Mouse (Mus musculus) ovary, postnatal 36 days (tissue): ENCODE measurements around the gene Kbtbd8.

Experiments used
- DNase-seq: peaks from one replicate; pipeline ENCODE4 v3.0.0; 2022; ENCODE audit warnings: low spot score, mixed read lengths

Gene Kbtbd8

DNA sequence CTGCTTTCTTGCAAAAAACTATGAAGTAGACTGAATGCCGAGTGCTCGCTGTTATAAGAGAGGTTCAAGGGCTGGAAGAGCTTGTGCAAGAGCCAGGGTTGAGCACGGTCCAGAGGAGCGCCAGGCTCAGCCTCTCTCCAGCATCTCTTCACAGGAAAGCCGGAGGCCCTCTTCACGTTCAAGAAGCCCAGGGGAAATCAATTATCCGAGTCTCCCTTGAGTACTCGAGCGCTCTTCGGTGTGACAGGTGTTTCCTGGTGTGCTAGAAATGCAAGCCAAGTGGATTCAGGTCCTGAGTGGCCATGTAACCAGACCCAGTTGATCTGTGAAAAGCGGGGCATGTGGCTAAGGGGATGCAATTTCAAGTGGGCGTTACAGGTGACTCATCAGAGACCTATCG, at the start of gene Kbtbd8:
Kbtbd8 (plus strand) TSS at position 295 of the 400 bp plus-strand sequence.
- no peak for DNase-seq

GRCm38 (mm10) chr6:95069753-95070152, 47.3 kb upstream of the Kbtbd8 start:
- DNase-seq, result no peak

- no peak for DNase-seq
Measured at GRCm38 (mm10) chr6:95085276-95085675, 31.8 kb upstream of the Kbtbd8 start.

DNA sequence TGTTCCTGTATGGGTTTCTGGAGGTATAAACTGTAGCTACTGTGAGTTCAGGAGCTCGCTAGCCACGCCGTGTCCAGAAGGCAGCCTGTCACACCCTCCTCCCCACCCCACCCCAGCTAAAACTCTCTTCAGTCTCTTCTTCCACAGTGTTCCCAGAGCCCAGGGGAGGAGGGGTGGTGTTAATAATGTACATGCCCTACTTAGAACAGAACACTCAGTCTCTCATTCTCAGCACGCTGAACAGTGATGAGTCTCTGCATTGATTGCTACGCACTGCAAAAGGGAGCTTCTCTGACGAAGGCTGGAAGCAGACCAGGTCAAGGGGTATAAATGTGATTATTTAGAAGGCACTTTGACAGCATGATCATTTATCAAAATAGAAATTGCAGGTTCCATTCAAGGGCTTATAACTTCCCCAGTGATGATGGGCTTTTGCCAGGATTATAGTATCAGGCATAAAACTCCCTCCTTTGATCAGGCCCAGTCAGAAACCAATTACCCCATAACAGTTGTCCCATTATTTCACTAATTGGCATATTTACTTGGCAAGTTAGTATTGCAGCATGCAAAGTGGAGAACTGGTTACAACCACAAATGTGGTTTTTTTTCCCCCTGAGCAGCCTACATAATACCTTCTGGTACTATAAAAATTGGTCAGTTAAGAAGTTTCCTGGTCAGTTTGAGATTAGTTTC, 29.7 kb upstream of the Kbtbd8 start:
- DNase-seq, result no peak

DNA sequence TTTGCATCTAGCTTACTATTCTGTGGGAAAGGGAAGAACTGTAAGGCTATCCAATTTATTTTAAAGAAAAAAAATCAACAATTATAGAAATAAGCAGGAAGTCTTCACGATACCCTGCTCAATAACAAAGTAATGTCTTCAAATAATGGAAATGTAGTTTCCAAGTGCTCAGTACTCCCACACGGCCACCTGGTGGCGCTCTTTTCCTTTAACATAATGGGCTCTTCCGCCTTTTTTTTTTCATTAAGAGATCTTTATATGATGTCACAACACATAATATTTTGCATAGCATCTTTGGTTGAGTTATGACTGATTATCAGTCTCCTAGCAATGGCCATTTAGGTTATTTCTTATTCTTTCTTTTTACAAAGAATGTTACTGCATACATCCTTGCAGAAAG, 29.0 kb upstream of the Kbtbd8 start:
- DNase-seq, result no peak

GRCm38 (mm10) chr6:95094695-95095094, 22.3 kb upstream of the Kbtbd8 start:
- no peak for DNase-seq

DNA sequence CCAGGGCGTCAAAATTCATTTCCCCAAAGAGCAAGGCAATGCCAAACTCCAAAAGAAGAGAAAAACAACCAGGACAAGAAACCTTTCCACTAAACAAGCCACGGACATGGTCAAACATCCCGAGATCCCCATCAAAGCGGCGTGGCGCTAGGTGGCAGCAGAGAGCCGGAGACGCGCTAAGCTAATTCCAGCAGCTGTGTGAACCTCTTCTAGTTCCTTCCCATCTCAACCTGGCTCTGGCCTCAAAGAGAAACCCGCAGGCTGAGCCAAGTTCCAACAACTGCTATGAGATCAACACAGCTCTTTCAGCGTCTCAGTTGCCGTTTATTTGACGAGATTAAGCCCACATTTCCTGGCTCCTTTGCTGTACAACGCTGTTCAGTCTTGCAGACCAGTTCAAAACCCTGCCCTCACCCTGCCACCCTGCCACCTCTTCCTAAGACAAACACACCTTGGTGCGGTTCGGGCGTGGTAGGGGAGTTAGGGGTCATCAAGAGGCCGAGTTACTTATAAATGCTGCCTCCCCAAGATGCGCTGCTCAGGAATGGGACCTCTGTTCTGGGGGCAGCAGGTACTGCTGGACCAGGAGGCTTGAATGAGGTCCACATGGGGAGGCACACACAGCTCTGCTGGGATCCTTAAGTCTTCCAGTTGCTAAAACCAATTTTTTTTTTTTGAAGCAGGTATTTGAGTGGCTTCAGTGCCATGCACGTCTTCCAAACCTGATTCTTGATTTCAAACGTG, 18.5 kb upstream of the Kbtbd8 start:
- DNase-seq, result peak; percentile 77

DNA sequence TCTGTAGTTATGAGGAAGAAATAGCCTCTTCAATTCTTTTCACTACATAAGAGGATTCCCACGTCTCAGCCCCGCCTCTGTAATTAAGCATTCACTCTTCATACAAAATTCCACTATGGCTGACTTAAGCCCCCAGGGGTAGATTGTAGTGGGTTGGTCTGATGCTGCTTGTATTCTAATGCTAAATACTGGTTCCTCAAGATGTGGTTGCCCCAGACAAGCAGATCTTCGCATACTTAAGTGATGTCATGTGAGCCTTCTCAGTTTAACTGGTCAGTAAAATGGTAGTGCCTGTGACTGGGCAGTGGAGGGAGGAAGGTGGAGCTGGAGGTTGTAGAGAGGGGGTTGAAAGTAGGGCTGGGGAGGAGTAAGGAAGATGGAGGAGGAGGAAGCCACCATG, 13.3 kb upstream of the Kbtbd8 start:
- no peak for DNase-seq

DNA sequence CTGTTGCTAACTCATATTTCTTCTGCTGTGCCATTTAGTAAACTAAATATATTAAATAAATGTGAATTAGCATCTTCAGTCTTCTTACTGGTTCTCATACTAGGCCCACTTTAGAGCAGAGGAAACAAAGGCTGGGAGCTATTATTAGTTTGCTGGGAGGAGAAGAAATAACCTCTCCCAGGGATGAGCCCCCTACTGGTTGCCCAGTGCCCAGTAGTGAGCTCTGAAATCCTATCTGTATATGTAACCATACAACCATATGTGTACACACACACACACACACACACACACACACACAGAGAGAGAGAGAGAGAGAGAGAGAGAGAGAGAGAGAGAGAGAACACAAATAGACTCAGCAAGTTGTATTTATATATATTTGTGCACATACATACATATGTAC, 8.6 kb upstream of the Kbtbd8 start:
- DNase-seq, result no peak

DNA sequence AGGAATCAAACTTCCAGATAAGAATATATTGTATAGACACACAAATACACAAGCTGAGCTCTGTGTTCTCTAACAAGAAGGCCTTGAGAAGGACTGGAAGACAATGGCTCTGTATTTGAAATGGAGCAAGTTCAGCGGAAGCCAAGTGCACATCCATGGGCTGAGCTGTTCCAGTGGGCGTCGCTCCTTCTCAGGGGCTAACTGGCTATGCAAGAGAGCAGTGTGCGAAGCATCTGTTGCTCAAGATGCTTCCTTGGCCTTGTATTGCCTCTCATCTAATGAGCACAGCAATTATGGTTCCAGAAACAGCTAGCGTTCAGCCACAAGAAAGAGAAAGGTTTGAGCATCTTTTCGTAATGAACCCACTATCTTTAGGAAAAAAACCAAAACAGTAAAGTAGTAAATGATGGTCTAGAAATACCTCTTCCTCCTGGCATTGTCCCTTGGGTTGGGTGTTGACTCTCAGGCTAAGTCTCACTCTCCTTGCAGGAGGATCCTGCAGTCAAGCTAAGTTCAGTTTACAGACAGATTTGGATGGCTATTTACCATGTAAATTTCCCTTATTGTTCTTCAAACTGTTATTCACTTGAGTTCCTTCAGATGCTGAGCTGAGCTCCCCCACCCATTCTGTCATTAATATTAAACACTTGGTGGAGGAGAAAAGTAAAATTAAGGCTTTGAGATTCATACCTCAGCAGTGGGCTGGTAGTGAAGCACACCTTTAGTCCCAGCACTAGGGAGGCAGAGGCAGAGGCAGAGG, 7.2 kb upstream of the Kbtbd8 start:
- DNase-seq, result no peak

GRCm38 (mm10) chr6:95112015-95112414, 5.0 kb upstream of the Kbtbd8 start:
- no peak for DNase-seq

GRCm38 (mm10) chr6:95116513-95116912, 527 bp upstream of the Kbtbd8 start:
- DNase-seq, result no peak

GRCm38 (mm10) chr6:95117614-95118541, 838 bp downstream of the Kbtbd8 start:
- peak; percentile 90 for DNase-seq

GRCm38 (mm10) chr6:95119389-95119788, 2.3 kb downstream of the Kbtbd8 start:
- no peak for DNase-seq

DNA sequence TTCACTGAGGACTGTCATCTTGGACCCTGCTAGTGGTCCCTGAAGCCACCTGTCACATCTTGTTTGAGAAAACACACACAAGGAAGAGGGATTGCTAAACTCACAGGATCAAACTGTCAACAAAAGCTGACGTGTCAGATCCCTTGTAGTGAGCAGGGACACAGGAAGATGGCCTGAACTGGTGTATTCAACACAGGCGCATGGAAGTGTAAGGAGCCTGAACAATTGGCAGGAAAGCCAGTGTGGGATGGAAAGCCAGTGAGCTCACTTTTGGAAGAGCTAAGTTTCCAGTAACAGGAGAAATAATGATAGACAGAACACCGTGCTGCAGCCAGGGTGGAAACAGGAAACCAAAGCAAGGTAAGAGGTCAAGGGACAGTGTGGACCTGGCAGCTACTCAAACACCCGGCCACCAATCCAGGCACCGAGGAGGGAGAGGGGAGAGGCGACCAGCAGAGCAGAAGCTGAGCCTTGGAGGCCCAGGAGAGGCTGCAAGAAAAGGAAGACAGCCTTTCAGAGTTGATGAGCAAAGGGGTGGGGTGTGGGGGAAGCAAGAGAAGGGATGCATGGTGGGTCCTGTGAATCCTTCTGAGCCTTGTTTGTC, 33.0 kb downstream of the Kbtbd8 start:
- no peak for DNase-seq

DNA sequence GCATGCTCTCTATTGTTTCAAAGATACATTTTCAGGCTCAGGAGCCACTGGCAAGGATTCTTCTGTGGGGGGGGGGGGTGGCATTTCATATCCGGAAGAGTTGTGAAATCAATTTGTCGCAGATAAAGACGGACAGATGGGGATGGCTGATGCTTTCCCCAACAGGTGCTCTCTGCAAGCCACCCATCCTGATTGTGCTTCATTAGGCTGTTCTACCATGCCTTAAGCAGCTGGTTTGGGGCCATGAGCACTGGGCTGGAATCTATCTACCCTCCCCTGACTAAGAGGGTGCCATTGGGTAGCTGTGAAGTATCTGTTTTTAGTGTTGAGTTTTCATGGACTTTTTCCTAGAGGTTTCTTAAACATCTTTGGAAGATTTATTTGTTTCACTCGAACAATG, 33.8 kb downstream of the Kbtbd8 start:
- no peak for DNase-seq

GRCm38 (mm10) chr6:95151563-95151962, 34.5 kb downstream of the Kbtbd8 start:
- no peak for DNase-seq

- no peak for DNase-seq
Measured at GRCm38 (mm10) chr6:95163965-95164364, 46.9 kb downstream of the Kbtbd8 start.

DNA sequence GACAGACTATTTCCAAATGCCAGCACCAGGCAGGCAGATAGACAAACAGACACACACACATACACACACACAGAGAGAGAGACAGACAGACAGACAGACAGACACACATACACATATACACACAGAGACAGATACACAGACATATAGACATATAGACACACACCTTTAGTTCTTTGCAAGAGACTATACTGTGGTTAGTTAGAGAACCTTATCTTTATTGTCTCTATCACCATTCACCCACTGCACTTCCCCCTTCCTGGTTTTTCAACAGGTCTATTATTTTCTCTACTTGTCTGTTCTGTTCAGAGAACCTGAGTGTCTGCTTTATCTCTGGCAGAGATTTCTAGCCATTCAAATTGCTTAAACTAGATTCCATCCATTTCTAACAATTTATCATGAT, 48.6 kb downstream of the Kbtbd8 start:
- DNase-seq, result no peak

GRCm38 (mm10) chr6:95167668-95168227, 50.7 kb downstream of the Kbtbd8 start:
- no peak for DNase-seq

DNA sequence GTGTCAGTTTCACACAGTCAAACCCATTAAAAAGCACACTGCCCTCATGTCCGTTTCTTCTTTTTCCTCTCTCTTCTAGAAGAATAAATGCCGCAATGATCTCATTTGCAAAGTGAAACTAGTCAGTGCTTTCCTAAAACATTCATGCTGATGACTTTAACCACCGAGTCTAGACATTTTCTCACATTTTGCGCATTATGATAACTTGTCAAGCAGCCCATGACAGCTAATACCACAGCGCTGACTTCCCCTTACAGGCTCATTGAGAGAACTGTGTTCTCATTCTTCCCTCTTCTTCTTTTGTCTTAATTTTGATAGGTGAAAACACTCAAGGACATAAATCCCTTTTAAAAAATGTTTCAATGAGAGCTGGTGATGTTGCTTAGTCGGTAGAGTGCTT, 52.4 kb downstream of the Kbtbd8 start:
- no peak for DNase-seq
